Mouse (Mus musculus): ENCODE measurements around the gene Rpp25l.

Gene Rpp25l

GRCm38 (mm10) chr4:41671500-41671899 is 41.8 kb downstream of the Rpp25l start:
- DNase-seq (ENCODE audit: low spot score), result no peak

- no peak for DNase-seq (ENCODE audit: low spot score)
These were observed 42.5 kb downstream of the Rpp25l start for GRCm38 (mm10) chr4:41670836-41671235.

- DNase-seq (ENCODE audit: low spot score), result no peak
These were observed 46.7 kb downstream of the Rpp25l start for GRCm38 (mm10) chr4:41666646-41667045.

GRCm38 (mm10) chr4:41665009-41665675 is 48.2 kb downstream of the Rpp25l start:
- DNase-seq (ENCODE audit: low spot score), result no peak

- no peak for DNase-seq (ENCODE audit: low spot score)
These were observed 48.8 kb downstream of the Rpp25l start for GRCm38 (mm10) chr4:41664533-41664932.

DNA sequence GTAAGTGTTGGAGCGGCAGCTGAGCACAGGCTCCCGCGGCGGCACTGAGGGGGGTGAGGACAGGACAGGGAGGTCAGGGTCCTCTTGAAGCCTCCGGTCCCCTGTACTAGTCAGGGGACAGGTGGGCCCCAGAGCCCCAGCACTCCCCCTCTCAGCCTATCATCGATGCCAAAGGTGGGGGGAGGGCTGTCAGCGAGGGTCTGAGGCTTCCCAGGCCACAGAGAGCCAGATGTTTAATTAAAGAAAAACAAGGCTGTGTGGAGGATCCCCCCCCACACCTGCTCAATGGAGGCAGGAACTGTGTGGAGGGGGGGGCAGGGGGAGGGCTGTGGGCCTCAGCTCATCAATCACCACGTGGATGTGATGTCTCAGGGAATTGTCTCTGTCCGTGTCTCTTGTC is 49.7 kb downstream of the Rpp25l start:
- DNase-seq (ENCODE audit: low spot score), result no peak

DNA sequence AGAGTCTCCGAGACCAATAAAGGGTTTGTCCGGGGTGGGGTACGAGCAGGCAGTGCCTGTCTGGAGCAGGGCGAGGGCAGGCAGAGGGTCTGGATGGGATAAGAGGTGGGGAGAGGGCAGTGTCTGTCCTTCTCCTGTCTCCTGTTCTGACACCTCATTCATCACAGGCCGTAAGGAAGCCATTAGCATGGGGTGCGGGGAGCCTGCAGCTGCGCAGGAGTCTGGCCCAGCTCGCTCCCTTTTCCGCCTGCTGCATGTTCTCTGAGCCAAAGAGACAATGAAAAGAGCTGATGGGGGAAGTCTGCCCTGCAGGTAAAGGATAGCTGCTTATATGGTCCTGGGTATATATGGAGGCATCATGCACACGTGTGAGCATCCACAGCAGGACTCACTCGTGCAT is 50.6 kb downstream of the Rpp25l start:
- DNase-seq (ENCODE audit: low spot score), result no peak

All from testis, postnatal 10 days (tissue).